Mouse (Mus musculus) adrenal gland, postnatal 14 days (tissue): ENCODE data around the gene Fancc. TPM values are rescaled to one million over a fixed set of nuclear protein-coding genes. Genes with fewer than 3 reads are reported as not detected.

Source experiments
- DNase-seq: peaks from one replicate; pipeline ENCODE4 v3.0.0; 2021; ENCODE audit warnings: mixed read lengths
- total RNA-seq: library from RNA; stranded (reverse); gene quantifications from 2 replicates; pipeline ENCODE4 v1.2.3, GENCODE M21; 2021

The Fancc gene
- total RNA-seq, 1 experiment from 2014 or later, result 8.9 TPM

DNA sequence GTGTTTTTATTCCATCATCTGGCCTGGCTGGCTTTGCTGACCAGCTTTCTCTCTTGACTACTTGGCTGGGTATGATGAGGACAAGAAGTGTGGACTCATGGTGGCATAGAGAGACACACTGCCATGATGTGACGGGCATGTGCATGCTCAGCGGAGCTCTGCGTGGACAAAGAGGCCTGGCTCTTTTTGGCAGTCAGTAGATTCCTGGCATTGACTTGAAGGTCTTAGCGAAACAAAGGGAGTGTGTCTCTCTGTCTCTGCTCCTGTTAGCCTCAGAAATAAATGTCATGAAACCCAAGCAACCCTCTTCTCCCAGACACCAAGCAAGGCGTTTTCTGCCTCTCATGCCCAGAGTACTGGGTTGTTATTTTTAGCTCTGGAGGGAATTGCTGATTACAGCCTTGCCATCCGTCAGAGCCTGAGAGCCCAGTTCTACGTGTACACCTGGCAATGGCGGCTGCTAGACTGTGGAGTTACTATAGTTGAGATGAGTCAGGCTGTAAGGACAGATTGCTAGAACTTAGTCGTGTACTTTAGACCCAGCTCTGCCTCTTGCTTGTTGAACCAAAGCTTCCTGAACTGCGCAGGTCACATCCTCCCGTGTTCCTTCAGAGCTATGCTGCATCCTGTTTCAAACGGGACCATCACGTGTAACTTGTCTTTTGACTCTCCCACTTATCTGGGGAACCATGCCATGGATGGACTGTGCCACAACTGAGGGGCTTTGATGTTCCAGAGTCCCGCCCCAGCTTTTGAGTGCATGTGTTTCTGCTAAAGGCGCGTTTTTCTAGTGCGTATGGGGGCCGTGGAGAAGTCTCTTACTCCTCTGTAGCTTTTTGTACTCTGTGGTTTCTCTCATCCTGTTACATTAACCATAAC is 236.1 kb downstream of the Fancc start:
- DNase-seq, result peak; percentile 59

DNA sequence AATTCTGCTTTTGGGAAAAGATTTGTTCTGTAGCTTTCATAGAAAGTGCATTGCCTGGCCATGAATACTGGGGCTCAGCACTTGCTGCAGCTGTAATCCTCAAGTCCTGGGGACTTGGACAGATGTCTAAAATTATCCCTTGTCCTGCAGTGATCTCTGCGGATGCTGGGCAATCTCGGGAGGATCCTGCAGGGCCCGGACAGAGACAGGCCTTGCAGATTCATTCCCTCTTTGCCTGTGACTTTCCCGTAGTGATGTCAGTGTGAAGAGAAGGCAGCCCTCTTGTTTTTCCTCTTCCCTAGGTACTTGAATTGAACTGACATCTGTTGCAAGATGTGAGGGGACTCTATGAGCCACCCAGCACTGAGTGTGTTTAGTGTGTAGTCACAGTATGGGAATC is 236.9 kb downstream of the Fancc start:
- DNase-seq, result no peak

DNA sequence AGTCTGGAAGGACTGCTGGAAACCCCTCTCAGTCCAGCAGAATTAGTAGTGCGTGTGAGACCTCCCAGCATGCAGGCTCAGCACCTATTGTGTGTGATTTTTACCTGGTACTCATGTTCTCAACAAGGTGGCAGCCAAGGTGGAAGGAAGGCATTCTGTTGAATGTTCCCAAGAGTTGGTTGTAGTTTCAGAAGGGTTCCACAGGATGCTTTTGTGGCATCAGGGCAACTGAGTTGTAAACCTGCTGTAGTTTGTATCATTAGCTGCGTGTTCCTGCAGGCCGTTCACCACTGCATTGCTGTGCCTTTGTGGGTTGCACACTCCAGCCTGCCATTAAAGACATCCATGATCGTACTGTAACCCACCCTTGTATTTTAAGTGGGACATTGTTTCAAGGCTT is 238.4 kb downstream of the Fancc start:
- no peak for DNase-seq

DNA sequence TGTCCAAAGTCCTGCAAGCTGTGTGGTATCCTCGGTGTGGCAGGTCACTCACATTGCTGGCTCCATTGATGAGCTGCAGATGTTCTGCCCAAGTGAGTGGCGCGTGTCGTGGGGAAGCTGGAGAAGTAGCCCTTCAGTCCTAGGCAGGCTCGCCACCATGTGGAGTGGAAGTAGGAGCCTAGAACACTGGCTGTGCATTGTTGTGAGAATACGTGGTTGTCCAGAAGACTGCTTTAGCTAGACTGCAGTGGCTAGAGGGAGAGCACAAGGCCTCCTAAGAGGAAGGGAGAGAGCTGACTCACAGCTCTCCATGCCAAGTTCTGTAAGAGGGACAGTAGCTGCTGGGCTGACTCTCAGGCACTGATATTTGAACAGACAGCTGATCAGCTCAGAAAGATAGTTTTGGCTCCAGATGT is 238.9 kb downstream of the Fancc start:
- peak; percentile 70 for DNase-seq

DNA sequence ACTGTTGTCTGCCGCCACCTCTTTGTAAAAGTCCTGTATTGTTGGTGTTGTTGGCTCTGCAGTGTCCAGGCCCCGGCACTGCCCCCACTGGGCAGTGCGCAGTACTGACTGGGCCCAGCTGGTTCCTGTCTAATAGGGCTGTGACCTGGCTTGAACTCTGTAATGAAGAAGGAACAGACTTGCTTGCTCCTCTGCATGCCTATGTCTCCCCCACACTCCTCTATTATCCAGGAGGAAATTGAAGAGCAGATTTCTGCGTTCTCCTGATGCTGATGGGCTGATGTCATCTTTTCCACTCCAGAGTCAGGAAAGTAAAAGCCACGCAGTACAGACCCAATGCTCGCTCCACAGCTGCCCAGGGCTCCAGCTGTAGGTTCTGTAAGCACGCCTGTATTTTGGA is 240.3 kb downstream of the Fancc start:
- DNase-seq, result peak; percentile 35

DNA sequence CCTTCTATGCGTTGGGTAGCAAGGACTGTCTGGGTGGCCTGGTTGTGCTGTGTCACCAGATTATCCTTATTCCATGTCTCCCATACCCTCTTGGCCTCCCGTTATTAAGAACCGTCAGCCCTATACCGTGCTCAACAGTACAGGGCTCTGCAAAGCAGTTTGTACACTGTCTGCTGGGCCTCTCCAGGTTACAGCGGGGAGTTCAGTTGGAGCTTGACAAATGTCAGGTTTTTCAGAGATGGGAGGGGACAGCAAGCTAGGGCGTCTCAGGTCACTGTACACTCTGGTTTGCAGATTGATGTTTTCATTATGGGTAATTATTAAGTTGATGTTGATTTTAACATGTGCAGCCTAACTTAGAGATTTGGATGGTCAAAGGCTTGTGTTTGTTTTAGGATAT is 240.9 kb downstream of the Fancc start:
- no peak for DNase-seq

DNA sequence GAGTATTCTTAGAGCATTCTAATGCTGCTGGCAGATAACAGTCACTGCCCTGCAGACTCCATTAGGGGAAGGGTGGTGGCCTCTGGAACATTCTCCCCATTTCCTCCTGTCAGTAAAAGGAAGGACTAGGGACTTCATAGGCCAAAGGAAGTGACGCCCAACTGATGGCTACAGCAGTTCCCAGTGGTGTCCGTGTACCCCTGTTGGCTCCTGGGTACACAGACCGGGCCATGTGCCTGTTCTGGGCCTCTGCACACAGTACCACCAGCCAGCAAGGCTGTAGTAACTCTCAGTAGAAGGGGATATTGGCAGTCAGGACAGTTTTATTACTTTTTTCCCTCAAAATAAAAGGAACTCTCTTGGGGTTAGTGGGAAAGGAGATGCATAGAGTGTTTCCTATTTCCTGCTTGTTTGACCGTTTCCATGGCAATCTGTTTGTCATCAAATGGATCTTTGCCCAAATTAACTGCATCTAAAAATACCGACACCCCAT is 241.5 kb downstream of the Fancc start:
- peak; percentile 52 for DNase-seq

DNA sequence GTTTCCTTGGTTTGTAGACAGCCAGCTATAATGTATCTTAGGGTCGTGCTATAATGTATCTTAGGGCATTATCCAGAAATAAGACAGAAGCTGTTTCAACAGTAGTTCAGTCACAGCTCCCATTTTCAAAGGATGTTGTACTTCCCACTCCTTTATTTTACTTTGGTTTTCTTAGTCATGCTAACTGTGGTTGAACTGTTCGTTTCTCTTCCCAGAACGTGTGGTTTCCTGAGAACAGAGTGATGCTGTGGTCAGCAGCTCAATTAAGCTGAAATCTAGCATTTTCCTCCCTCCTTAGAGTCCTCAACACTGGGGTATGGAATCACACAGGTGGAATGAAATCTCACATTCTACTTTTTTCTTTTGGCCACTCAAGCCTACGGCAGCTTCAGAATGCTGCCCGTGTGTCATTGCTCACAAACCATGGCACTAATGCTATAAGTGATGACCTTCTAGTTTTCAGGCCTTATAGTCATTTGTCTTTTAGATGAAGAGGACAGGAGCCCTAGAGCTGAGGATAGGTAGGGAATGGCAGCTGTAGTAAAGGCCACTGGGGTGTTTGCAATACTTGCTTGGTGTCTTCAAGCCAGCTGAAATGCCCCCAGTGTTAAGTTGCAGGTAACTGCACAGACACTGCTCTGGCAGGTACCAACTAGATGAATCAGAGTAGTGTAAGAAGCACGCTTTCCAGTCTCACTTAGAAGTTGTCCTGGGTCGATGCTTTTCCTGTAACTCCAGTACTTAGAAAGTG is 243.0 kb downstream of the Fancc start:
- DNase-seq, result no peak

DNA sequence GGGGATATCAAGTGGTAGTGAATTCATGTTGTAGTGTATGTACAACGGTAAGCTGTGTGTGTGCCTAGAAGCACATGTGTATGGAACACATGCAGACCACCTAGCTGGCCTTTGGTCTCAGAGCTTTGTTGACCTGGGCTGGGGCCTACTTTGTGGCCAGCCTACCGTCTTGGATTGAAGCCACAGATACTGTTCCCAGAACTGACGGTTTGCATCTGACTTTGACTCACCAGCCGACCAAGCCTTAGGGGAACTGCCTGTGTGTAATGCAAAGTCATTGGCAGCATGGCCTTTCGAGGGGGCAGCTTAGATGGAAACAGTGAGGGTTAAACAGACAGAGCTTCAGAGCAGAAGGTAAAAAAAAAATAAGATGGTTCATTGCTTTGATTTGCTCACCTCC is 243.9 kb downstream of the Fancc start:
- DNase-seq, result peak; percentile 41

DNA sequence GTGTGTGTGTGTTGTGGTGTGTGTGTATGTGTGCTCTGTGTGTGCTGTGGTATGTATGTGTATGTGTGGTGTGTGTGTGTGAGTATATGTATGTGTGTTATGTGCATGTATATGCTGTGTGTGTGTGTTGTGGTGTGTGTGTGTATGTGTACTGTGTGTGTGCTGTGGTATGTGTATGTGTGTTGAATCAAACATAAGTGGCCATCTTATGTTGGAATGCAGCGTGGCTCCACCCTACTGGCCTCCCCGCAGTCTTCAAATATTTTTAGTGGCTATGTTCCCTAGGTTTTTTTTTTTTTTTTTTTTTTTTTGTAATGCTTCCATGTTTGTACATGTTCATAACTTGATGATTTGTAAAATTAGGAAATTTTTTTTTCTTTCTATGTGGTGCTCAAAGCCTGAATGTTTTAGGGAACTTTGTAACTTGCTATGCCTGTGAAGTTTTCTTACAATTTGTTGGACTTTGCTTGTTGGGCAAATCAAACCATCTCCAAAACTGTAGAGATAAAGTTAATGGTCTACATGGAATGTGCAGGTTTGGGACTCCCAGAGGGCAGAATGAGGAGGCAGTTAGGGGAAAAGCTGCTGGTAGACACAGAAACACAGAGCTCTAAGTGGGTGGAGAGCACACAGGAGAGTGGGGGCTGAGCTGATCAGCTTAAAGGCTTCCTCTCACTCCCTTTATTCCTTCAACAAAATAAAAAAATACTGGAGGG is 244.6 kb downstream of the Fancc start:
- DNase-seq, result no peak

DNA sequence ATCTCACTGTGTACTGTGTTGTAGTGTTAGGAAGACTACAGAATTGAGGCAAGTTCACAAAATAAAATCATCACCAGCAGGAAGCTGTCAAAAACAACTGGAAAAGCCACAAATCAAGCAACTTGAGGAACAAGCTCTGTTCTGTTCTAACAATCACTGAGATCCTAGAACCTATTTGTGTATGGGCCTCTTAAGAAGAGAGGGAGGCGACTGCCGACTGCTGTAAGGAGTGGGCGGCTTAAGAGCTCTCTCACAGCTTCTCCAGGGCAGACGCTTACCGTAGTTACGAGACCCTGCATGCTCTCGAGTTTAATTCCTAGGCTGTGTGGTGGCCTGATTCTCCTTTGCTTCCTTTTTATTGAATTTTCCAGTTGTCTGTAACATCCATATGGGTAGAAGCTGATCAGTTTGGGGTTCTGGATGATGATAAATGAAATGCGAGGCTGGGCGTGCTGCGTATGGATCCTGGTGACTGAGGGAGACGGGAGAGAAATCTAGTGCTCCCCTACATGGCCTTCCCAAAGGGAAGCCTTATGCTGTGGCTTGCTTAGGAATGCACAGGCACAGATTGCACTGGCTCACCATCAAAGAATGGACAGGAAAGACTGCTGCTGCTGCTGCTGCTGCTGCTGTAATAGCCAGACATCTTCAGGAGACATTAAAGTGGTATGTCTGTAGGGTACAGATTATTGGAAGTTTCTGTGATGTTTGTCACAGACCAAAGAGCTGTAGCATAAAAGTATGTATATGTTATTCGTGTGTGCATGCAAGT is 245.8 kb downstream of the Fancc start:
- no peak for DNase-seq

DNA sequence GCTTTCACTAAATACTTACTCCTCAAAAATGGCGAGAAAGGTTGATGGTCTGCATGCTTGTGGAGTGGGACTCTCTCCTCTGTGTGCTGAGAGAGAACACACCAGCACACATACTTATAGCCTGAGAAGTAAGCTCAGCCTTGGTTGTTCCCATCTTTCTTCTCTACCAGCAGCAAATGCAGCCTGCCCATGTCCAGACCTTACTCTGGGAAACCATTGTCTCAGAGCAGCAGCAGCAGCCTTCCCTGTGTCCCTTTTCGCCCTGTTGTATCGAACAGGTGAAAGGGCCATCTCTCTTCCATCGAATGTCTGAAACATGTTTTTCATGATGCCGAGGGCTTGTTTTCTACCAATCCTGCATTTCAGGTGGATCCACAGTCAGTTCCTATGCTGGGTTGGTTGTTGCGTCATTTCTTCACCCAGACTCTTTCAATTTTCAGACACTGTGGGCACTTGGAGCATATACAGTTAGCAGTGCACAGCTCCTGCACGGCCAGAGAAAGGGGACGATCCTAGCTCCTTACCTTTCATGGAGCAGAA is 246.6 kb downstream of the Fancc start:
- no peak for DNase-seq

DNA sequence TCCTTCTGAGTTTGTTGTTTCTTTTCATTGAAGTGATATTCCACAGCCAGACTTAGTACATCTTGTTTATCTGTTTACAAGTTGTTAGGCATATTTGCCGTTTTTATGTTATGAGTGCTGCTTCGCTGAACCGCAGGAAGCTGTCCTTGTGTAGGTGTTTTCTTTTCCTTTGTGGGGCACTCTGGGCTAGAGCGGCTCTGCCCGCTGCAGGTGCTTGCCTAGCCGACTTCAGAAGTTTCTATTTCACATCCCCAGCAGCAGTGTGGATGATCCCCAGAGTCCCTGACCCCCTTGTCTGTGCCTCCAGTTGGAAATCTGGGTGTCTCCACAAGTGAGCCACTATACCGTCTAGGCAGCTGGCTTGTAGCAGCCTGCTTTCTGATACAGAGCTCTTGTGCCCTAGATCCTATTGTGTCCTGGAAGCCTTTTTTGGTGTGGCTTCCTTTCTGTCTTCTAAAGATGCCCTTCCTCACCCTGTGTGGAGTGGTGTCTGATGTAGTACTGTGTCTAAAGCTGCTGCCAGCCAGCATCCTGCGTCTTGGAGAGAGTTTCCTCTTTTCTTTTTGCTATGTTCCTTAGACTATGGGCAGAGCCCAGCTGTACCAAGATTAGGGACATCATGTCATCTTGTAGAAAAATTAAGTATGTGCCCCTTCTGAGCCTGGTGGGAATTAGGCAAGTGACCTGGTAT is 247.2 kb downstream of the Fancc start:
- no peak for DNase-seq

DNA sequence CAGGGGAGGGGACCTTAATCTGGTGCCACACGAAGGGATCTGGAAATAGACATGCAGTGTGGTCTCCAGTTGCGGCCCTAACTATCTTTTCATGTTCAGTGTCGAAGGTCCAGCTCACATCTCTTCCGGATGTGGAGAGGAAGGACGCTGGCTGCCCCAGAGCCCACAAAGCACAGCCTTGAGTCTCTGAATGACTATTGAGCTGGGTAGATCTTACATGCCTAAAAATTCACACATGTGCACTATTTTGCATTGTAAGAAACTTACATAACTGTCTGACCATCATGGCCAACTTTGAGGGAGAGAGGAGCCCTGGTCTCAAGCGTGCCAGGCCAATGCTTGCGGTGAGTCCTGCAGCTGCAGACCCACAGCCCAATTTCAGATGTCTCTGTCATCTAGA is 247.9 kb downstream of the Fancc start:
- DNase-seq, result no peak

DNA sequence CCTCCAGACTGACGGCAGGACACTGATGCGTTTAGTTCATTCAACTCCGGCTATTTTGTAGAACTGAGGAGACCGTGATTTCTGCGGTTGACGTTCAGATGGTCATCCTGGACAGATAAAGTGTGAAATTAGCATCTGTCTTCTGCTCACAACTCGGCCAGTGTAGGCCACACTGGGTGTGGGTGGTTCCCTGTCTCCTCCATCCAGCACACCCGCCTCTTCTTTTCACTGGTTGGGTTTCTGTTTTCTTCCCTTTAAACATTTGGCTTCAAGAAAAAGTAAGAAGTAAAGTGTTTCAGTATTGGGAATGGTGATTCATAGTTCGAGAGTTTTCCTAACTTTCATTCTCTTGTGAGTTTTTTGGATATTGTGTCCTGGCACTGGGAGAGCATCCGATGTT is 248.8 kb downstream of the Fancc start:
- DNase-seq, result no peak

DNA sequence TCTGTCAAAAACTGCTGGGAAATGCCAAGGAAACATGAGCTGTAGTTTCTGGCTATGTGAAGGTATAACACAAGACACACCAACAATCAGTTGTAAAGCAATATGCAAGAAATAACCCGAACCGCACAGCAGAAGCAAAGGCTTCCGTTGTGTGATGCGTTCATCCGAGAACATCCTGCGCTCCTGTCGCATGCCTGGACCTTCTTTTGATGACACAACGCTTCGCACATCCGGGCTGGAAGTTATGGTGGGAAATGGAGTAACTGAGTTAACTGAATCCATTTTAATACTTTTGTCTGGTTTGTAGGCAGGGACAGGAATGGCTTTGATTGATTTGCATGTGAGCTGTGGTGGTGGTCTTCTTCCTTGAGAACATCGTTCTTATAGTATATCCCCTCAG is 249.4 kb downstream of the Fancc start:
- no peak for DNase-seq

DNA sequence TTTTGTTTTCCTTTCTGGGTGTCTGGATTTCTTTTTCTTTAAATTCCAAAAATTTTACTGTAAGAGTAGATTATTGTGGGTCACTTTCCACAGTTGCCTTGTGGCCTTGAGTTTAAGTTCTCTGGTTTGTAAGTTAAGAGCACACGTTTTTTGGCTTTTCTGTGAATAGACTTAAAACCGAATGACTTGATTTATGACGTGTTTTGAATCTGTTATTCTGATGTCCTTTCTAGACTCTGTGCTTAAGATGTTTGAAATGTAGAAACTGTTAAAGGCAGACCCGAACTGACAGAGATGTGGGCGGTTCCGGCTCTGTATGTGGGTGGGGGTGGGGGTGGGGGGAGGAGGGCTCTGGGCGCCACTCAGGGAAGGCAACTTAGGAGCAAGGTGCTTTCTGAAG is 250.0 kb downstream of the Fancc start:
- DNase-seq, result no peak

DNA sequence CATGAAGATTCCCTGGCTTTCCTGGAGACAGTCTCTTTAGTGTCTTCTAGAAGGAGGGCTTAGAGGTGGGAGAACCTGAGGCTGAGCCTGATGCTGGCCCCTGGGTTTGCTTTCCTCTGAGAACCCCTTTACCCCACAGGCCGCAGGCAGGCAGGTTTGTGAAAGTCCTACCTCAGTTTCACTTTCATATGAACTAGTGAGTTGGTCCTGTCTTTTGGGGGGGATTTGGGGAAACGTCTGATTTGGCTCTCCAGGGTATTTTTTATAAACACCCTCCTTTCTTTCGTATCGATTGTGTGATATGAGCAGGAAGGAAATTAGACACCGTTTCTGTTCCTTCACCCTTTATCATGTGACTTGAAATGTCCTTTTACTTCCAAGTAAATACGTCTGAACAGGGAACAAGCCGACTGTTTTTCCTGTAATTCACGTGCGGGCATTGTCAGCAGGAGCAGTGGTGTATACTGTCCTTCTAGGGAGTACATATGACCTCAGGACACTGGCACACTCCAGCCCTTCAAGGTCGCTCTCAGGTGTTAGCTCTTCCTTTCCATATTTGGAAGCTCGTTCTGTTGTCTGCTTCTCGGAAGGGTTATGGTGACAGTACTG is 250.6 kb downstream of the Fancc start:
- peak; percentile 41 for DNase-seq

DNA sequence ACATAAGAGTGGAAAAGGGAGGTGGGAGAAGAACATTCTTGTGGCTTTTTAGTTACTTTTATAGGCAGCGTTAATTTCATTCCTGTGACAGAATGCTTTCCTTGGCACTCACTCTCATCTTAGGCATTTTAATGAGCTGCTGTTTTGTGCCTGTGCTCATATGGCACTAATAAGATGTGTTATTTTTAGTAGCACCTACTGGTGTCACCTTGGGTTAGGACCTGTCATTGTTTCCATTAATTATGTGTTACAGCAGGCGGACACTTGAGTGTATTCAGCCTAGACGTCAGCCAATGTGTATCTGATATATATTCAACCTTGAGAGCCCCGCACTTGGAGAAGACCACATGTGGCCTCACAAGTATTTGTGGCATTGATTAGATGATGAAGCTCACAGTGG is 251.3 kb downstream of the Fancc start:
- no peak for DNase-seq

DNA sequence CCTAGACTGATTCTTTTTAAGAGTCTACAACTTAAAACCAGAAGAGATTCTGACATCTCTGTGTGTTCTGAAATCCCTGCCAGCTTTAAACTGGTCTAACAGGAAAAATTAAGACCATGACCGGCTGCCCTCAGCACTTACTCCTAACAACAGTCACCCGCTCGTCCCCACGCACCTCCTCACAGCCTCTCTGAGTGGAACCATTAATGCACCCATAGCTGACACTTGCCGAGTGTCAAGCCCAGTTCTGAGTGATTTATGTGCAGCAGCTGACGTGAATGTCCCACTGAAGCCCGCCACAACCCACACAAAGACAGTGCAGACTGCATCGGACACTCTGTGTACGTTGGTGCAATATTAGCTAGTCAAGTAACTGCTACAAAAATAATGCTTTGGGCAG is 251.9 kb downstream of the Fancc start:
- DNase-seq, result no peak

DNA sequence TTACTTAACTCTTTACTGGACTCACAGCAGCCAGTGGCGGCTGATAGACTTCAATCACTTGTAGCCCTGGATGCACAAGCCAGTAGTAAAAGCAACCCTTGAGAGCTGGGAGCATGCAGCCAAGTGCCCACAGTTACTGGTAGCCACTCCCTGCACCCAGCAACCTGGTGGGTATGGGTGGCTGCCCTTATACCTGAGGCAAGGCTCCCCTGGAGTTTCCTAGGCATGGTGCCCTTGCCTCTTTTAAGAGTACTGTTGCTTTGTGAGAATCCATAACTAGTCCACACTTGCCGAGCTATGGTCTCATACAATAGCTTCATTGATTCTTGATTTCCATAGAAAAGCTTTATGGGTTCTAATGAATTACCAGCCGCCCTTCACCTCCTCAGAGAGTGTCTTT is 252.7 kb downstream of the Fancc start:
- DNase-seq, result no peak
